Mouse (Mus musculus) intestine, postnatal 0 days (tissue): ENCODE results near the gene Nsg1. TPM values are rescaled to one million over a fixed set of nuclear protein-coding genes. Genes with fewer than 3 reads are reported as not detected.
A peak's percentile ranks its signal among the peaks of the same experiment; 100 is the strongest.

Experiments used
- ATAC-seq: fragments of 200-750 bp; cut with Nextera tagmentation; 2 replicates; pipeline ENCODE4 v1.8.0; 2017; ENCODE audit warnings: mild to moderate bottlenecking, moderate TSS enrichment, moderate library complexity
- H3K27ac ChIP-seq: fragments of 300-500 bp; sonication (generic); 2 replicates; pipeline ENCODE4 v1.5.1; 2014; ENCODE audit warnings: mild to moderate bottlenecking, low read depth, low read length, moderate library complexity
- H3K27me3 ChIP-seq: fragments of 300-500 bp; sonication (generic); replicated peaks from 2 replicates; pipeline ENCODE4 v1.6.1; 2014; ENCODE audit warnings: low read length, mixed read lengths; ENCODE audit not compliant: control insufficient read depth, insufficient read depth
- H3K36me3 ChIP-seq: fragments of 300-500 bp; sonication (generic); 2 replicates; pipeline ENCODE4 v1.6.1; 2014; ENCODE audit warnings: mild to moderate bottlenecking, moderate library complexity; ENCODE audit not compliant: control insufficient read depth, insufficient read depth
- H3K4me1 ChIP-seq: fragments of 300-500 bp; sonication (generic); replicated peaks from 2 replicates; pipeline ENCODE4 v1.6.1; 2014; ENCODE audit warnings: antibody characterized with exemption, low read length, mixed read lengths; ENCODE audit not compliant: control insufficient read depth, insufficient read depth
- H3K4me2 ChIP-seq: fragments of 300-500 bp; sonication (generic); replicated peaks from 2 replicates; pipeline ENCODE4 v1.6.1; 2014; ENCODE audit warnings: low read depth, mild to moderate bottlenecking, moderate library complexity
- H3K4me3 ChIP-seq: fragments of 300-500 bp; sonication (generic); 2 replicates; pipeline ENCODE4 v1.5.1; 2014; ENCODE audit warnings: low read depth, low read length
- H3K9ac ChIP-seq: fragments of 300-500 bp; sonication (generic); 2 replicates; pipeline ENCODE4 v1.6.1; 2014; ENCODE audit warnings: mild to moderate bottlenecking, low read depth, low read length
- H3K9me3 ChIP-seq: fragments of 300-500 bp; sonication (generic); 2 replicates; pipeline ENCODE4 v1.6.1; 2016; ENCODE audit warnings: mixed run types; ENCODE audit not compliant: control insufficient read depth
- CTCF ChIP-seq: sonication (generic); IDR thresholded peaks from 2 replicates; pipeline ENCODE4 v1.5.1; 2016; ENCODE audit warnings: low read depth, mild to moderate bottlenecking, control low read depth, antibody characterized with exemption, moderate library complexity
- WGBS: fragments of 180-500 bp; shearing (Covaris S2); extraction: QIAGEN DNeasy Blood & Tissue Kit; methylation state at CpG from one replicate; pipeline ENCODE4 v1.1.7; 2014; 5-methylcytosine and 5-hydroxymethylcytosine counted together
- polyA plus RNA-seq: library from polyadenylated mRNA; unstranded; fragments of >200 nt; fragmentation: Nextera tagmentation; extraction: Ambion mirVana; gene quantifications from 2 replicates; pipeline ENCODE4 v1.2.1, GENCODE M21; 2015

Gene Nsg1
- polyA plus RNA-seq: 25.0 and 28.7 TPM in 2 replicates

- Histone ChIP-seq H3K27ac (no peak within 1 kb of the TSS), H3K27me3 (peaks cover 31% of the 10 kb centered on the region), H3K4me3 (peak within 1 kb of the TSS; percentile 61), H3K9ac (peak within 1 kb of the TSS; percentile 40), H3K4me1 (no peaks in the 10 kb centered on the region), H3K4me2 (peak within 1 kb of the TSS; percentile 81), H3K36me3 (peaks cover 3% of the 10 kb centered on the region; the same call in 1 of the 2 replicates), H3K9me3 (no peaks in the 10 kb centered on the region)
- no peak for TF ChIP-seq CTCF
- ATAC-seq: 0 out of 2 replicates have a peak, but pooled peaks have one; percentile 14
- WGBS: 13% methylated on average over 35 of the region's 35 CpGs
Measured at GRCm38 (mm10) chr5:38159634-38160413, at the start of gene Nsg1. Gene Nsg1 (minus strand): TSS chr5:38159907.

DNA sequence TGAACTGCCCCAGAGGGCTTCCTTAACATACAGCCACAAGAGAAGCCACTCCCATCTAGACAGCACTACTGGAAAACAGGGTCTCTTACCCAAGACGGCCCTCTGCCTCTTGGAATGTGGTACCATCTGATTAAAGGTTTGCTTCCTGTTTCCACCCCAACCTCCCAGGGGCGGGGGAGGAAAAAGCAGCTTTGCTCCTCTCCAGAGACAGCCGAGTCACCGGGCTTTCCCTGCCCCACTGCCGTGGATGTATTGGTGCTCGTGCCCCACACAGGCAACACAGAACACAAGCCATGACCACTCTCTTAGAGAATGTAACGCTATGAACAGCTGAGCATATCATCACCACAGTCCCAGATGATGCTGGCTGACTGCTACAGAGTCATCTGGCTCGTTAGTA lies 49.3 kb upstream of the Nsg1 start:
- Histone ChIP-seq H3K27me3 (no peaks in the 10 kb centered on the region), H3K27ac (no peak overlapping the region), H3K4me3 (no peak overlapping the region), H3K9me3 (no peaks in the 10 kb centered on the region), H3K4me2 (no peak overlapping the region), H3K4me1 (no peaks in the 10 kb centered on the region), H3K36me3 (peaks cover 56% of the 10 kb centered on the region), H3K9ac (no peak overlapping the region)
- TF ChIP-seq CTCF: no peak
- ATAC-seq: no peak
- 74% methylated on average over 8 of the region's 8 CpGs for WGBS

- 84% methylated on average over 7 of the region's 7 CpGs for WGBS
- no peaks in the 10 kb centered on the region for H3K27me3 ChIP-seq
- no peak overlapping the region for H3K4me3 ChIP-seq
- peaks cover 68% of the 10 kb centered on the region for H3K36me3 ChIP-seq
- TF ChIP-seq CTCF: no peak
- H3K9ac ChIP-seq: no peak overlapping the region
- no peaks in the 10 kb centered on the region for H3K4me1 ChIP-seq
- ATAC-seq: no peak
- no peaks in the 10 kb centered on the region for H3K9me3 ChIP-seq
- H3K27ac ChIP-seq: no peak overlapping the region
- no peak overlapping the region for H3K4me2 ChIP-seq
Measured at GRCm38 (mm10) chr5:38205303-38205726, 45.6 kb upstream of the Nsg1 start.

DNA sequence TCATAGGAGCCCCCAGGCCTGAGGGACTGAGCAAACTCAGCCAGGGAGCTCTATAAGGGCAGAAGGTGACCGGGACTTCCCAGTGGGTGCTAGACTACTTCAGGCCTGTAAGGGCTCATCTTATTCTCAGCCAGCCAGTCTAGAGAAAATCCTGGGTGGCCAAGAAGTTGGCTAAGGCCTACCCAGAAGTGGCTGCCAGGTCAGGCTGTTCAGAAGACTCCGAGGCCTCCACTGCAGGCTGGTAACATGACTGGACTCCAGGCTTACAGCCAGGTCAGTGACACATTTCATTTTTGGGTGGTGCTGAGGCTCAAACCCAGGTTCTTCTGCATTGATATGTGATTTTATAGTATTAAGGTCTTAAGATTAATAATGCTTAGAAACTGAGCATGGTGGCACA lies 40.0 kb upstream of the Nsg1 start:
- peaks cover 44% of the 10 kb centered on the region for H3K36me3 ChIP-seq

DNA sequence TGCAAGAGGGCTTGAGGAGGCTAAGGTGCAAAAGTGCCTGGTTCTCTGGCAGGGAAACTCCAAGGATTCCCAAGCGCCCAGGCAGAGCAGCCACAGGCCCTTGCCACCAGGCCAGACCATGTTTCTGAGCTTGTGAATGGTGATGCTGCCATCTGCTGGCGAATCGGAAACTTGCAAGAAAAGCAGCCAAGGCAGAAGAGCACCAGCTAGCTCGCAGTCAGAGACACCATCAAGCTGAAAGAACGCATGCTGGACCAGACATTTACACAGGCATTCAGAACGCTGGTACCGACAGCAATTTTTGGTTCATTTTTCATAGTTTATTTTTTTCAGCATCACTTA lies 37.7 kb upstream of the Nsg1 start:
- WGBS: 15% methylated on average over 7 of the region's 7 CpGs
- peak; percentile 95 for TF ChIP-seq CTCF
- H3K4me2 ChIP-seq: no peak overlapping the region
- no peak overlapping the region for H3K4me3 ChIP-seq
- no peaks in the 10 kb centered on the region for H3K9me3 ChIP-seq
- no peak overlapping the region for H3K27ac ChIP-seq
- peak; percentile 60 for ATAC-seq
- peaks cover 23% of the 10 kb centered on the region for H3K36me3 ChIP-seq
- H3K9ac ChIP-seq: no peak overlapping the region
- no peaks in the 10 kb centered on the region for H3K27me3 ChIP-seq
- no peaks in the 10 kb centered on the region for H3K4me1 ChIP-seq

More for the DNA sequence above, 40.0 kb upstream of the Nsg1 start:
- Histone ChIP-seq H3K9ac (no peak overlapping the region), H3K4me2 (no peak overlapping the region), H3K4me3 (no peak overlapping the region), H3K4me1 (no peaks in the 10 kb centered on the region), H3K9me3 (no peaks in the 10 kb centered on the region), H3K27me3 (no peaks in the 10 kb centered on the region), H3K27ac (no peak overlapping the region)
- 92% methylated on average over 2 of the region's 2 CpGs for WGBS
- TF ChIP-seq CTCF: no peak
- no peak for ATAC-seq

DNA sequence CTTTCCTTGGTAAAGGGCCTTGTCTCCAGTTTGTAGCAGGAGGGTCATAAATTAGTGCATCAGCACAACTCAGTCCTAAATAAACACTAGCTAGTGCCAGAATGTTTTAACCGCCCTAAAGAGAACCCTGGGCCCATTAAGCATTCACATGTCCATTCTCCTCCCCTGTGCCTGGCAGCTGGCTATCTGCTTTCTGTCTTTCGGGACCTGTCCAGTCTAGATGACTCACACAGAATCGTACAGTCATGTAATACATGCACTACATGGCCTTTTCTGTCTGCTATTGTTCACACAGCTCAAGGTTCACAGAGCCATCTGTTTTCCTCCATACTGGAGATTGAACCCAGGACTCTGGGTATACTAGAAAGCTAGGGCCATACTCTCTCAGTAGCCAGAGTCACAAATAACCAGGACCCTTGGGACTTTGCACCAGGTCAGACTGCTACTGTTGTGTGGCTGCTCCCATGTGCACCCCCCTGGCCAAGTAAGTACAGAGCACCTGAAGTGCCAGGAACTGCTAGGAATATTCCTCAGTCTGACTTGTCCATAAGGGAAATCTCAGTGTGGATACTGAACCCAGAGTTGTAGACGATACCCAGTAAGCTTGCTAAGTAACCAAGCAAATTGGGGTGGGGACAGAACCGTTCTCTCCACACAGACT lies 37.2 kb upstream of the Nsg1 start:
- 65% methylated on average over 5 of the region's 5 CpGs for WGBS
- Histone ChIP-seq H3K4me1 (no peaks in the 10 kb centered on the region), H3K36me3 (peaks cover 18% of the 10 kb centered on the region), H3K9me3 (no peaks in the 10 kb centered on the region), H3K27me3 (no peaks in the 10 kb centered on the region), H3K27ac (no peak overlapping the region), H3K4me3 (no peak overlapping the region), H3K9ac (no peak overlapping the region), H3K4me2 (no peak overlapping the region)
- no peak for ATAC-seq
- no peak for TF ChIP-seq CTCF
